Mouse (Mus musculus): ENCODE data around the gene Gm49384. TPM values are rescaled to one million over a fixed set of nuclear protein-coding genes. Genes with fewer than 3 reads are reported as not detected.

Gm49384 gene
- 1 to 10 TPM; 3.4 to 4.6 TPM for total RNA-seq (2021)
- long read RNA-seq, result 0 reads

- peak in 1 of 2 experiments; percentile 33 for DNase-seq (ENCODE audit: low spot score in 2 of 2)
Measured at GRCm38 (mm10) chr12:69204052-69204833, at the start of gene Gm49384. Gm49384 (minus strand) TSS chr12:69204267.

GRCm38 (mm10) chr12:69253806-69254205 is 49.7 kb upstream of the Gm49384 start:
- DNase-seq (ENCODE audit: low spot score in 2 of 2), result no peak

- no peak for DNase-seq (ENCODE audit: low spot score in 2 of 2)
Measured at GRCm38 (mm10) chr12:69250756-69251155, 46.7 kb upstream of the Gm49384 start.

- no peak for DNase-seq (ENCODE audit: low spot score in 2 of 2)
Measured at GRCm38 (mm10) chr12:69249766-69250165, 45.7 kb upstream of the Gm49384 start.

GRCm38 (mm10) chr12:69241771-69242431 is 37.8 kb upstream of the Gm49384 start:
- peak; percentile 56 to 70 for DNase-seq (ENCODE audit: low spot score in 2 of 2)

GRCm38 (mm10) chr12:69241405-69241770 is 37.3 kb upstream of the Gm49384 start:
- no peak for DNase-seq (ENCODE audit: low spot score in 2 of 2)

GRCm38 (mm10) chr12:69240876-69241275 is 36.8 kb upstream of the Gm49384 start, which contains the start of gene Klhdc1:
Klhdc1 (plus strand) TSS chr12:69241176.
- no peak for DNase-seq (ENCODE audit: low spot score in 2 of 2)

- DNase-seq (ENCODE audit: low spot score in 2 of 2), result no peak
Measured at GRCm38 (mm10) chr12:69238284-69238683, 34.2 kb upstream of the Gm49384 start.

GRCm38 (mm10) chr12:69235782-69236181 is 31.7 kb upstream of the Gm49384 start:
- DNase-seq (ENCODE audit: low spot score in 2 of 2), result no peak

- no peak for DNase-seq (ENCODE audit: low spot score in 2 of 2)
Measured at GRCm38 (mm10) chr12:69229251-69229650, 25.2 kb upstream of the Gm49384 start.

GRCm38 (mm10) chr12:69227776-69228466 is 23.9 kb upstream of the Gm49384 start, which contains the start of gene Pole2:
Pole2 (minus strand) TSS chr12:69228195.
- DNase-seq (ENCODE audit: low spot score in 2 of 2), result peak; percentile 76 to 88

GRCm38 (mm10) chr12:69220613-69221277 is 16.7 kb upstream of the Gm49384 start:
- no peak for DNase-seq (ENCODE audit: low spot score in 2 of 2)

GRCm38 (mm10) chr12:69216587-69216986 is 12.5 kb upstream of the Gm49384 start:
- no peak for DNase-seq (ENCODE audit: low spot score in 2 of 2)

- DNase-seq (ENCODE audit: low spot score in 2 of 2), result peak; percentile 46 to 90
Measured at GRCm38 (mm10) chr12:69215000-69215785, 11.1 kb upstream of the Gm49384 start.

GRCm38 (mm10) chr12:69214393-69214792 is 10.3 kb upstream of the Gm49384 start:
- no peak for DNase-seq (ENCODE audit: low spot score in 2 of 2)

GRCm38 (mm10) chr12:69213186-69213777 is 9.2 kb upstream of the Gm49384 start:
- DNase-seq (ENCODE audit: low spot score in 2 of 2), result no peak

- DNase-seq (ENCODE audit: low spot score in 2 of 2), result peak in 1 of 2 experiments; percentile 25
Measured at GRCm38 (mm10) chr12:69211057-69211456, 7.0 kb upstream of the Gm49384 start.

GRCm38 (mm10) chr12:69210056-69210979 is 6.3 kb upstream of the Gm49384 start:
- DNase-seq (ENCODE audit: low spot score in 2 of 2), result no peak

GRCm38 (mm10) chr12:69208520-69208919 is 4.5 kb upstream of the Gm49384 start:
- DNase-seq (ENCODE audit: low spot score in 2 of 2), result no peak
